In genomic region chr7:112298871-112299422, GRCm38 (mm10) we compare ENCODE assay signal across 10 mouse cellular contexts.
DNase-seq lines count a peak whose midpoint lies in the region; ATAC-seq and TF ChIP-seq lines count a peak whose summit lies in the region.
"Had no signal": no experiment of that assay in that cellular context is flagged by ENCODE, and none has a peak within 500 bp of the region (broad histone marks: within the 10 kb centered on the region; RNA-seq: fewer than 3 reads in every experiment).

No protein-coding gene starts in this region.

- peak; percentile 40 for DNase-seq in kidney, adult 2 months
- DNase-seq in kidney, adult 9 months, result no peak
- DNase-seq in Patski (ENCODE audit: low read depth, low spot score), result no peak
- peak; percentile 68 to 69 for DNase-seq in heart, postnatal 10 days
- DNase-seq in lung, postnatal 0 days (ENCODE audit: low spot score), result no peak
- DNase-seq in thymus, postnatal 25 days, result no peak
- no peak for DNase-seq in retina, embryonic 14.5 days (ENCODE audit: low spot score)
- no peak for DNase-seq in right cerebral cortex, postnatal 14 days
- DNase-seq: thymus, adult 18-20 months had no signal

- no peak overlapping the region for H3K27ac ChIP-seq in kidney, adult 2 months (ENCODE audit: insufficient read depth, low read depth, low read length)
- peak overlapping the region; percentile 55 for H3K27ac ChIP-seq in lung, postnatal 0 days (ENCODE audit: low read length)
- H3K27ac ChIP-seq: embryonic facial prominence, embryonic 12.5 days had no signal

- WGBS in kidney, adult 2 months, result 60% methylated on average over 3 of the region's 3 CpGs
- 46% methylated on average over 3 of the region's 3 CpGs for WGBS in lung, postnatal 0 days

- peak; percentile 27 for ATAC-seq in Patski
- ATAC-seq in lung, postnatal 0 days, result peak; percentile 12; the same call in 1 of the 2 replicates

- intact Hi-C loops in heart, postnatal 10 days (cut with DNase I), result loop anchor here (2.0 to 5.0 kb wide), 2 partner anchors 20 to 72 kb away; partner anchors contain the start of gene Mical2

- peak; percentile 77 for TF ChIP-seq EP300 in lung, postnatal 0 days (IDR thresholded peaks at IDR 0.05)

- TF ChIP-seq CTCF in kidney, adult 2 months (conservative IDR thresholded peaks at IDR 0.05; ENCODE audit: insufficient read depth, insufficient read length, low read depth, low read length), result no peak
- no peak for TF ChIP-seq CTCF in Patski (IDR thresholded peaks at IDR 0.05)
- no peak for TF ChIP-seq CTCF in lung, postnatal 0 days (IDR thresholded peaks at IDR 0.05)

- CTCF ChIA-PET in Patski (lab: Charles Lee), result interaction anchor here (1.0 to 1.4 kb wide), 3 partner anchors 23 to 72 kb away, joined by 3 to 4 read pairs (median 4); no protein-coding TSS in a partner anchor

- no peak overlapping the region for H3K4me2 ChIP-seq in lung, postnatal 0 days (replicated peaks; ENCODE audit: low read depth, low read length)
- H3K4me2 ChIP-seq: embryonic facial prominence, embryonic 12.5 days had no signal

- H3K36me3 ChIP-seq in kidney, adult 2 months (ENCODE audit: control insufficient read depth, insufficient read depth, low read length), result no peaks in the 10 kb centered on the region
- no peaks in the 10 kb centered on the region for H3K36me3 ChIP-seq in lung, postnatal 0 days (ENCODE audit: insufficient read depth, low read length)
- H3K36me3 ChIP-seq: embryonic facial prominence, embryonic 12.5 days had no signal

- H3K9ac ChIP-seq in lung, postnatal 0 days (replicated peaks; ENCODE audit: low read depth), result no peak overlapping the region
- H3K9ac ChIP-seq: embryonic facial prominence, embryonic 12.5 days had no signal

- no peak overlapping the region for H3K4me3 ChIP-seq in kidney, adult 2 months (ENCODE audit: insufficient read depth, low read depth, low read length)
- H3K4me3 ChIP-seq in lung, postnatal 0 days (ENCODE audit: low read depth, low read length), result no peak overlapping the region
- H3K4me3 ChIP-seq: embryonic facial prominence, embryonic 12.5 days had no signal

- in situ Hi-C loops in Patski (cut with MboI; ENCODE audit: low pct_unique_long_range_greater_than_20kb), result no loop called here

- peaks cover 5% of the 10 kb centered on the region; the same call in 1 of the 2 replicates for H3K4me1 ChIP-seq in kidney, adult 2 months (ENCODE audit: control insufficient read depth, insufficient read depth, low read length)
- H3K4me1 ChIP-seq in lung, postnatal 0 days (ENCODE audit: insufficient read depth, low read depth, low read length), result peaks cover 26% of the 10 kb centered on the region
- H3K4me1 ChIP-seq: embryonic facial prominence, embryonic 12.5 days had no signal

- POLR2A ChIA-PET in Patski (lab: Charles Lee), result interaction anchor here (1.0 to 2.5 kb wide), 7 partner anchors 9 to 96 kb away, joined by 3 to 8 read pairs (median 3); partner anchors contain the start of gene Mical2

- no peaks in the 10 kb centered on the region for H3K27me3 ChIP-seq in kidney, adult 2 months (replicated peaks; ENCODE audit: control insufficient read depth, insufficient read depth, low read length)
- H3K27me3 ChIP-seq in Patski, result no peaks in the 10 kb centered on the region
- H3K27me3 ChIP-seq in lung, postnatal 0 days (replicated peaks; ENCODE audit: insufficient read depth, low read length), result no peaks in the 10 kb centered on the region

- H3K9me3 ChIP-seq in lung, postnatal 0 days (ENCODE audit: low read length), result no peaks in the 10 kb centered on the region
- H3K9me3 ChIP-seq: embryonic facial prominence, embryonic 12.5 days had no signal

- TF ChIP-seq POLR2A in kidney, adult 2 months (IDR thresholded peaks at IDR 0.05; ENCODE audit: low read depth, low read length), result no peak

Comparison
In these comparisons a context has a peak if more than half of its experiments do, and no peak if none do; other contexts are left out.
1. DNase-seq: peak in kidney, adult 2 months (single experiment) and heart, postnatal 10 days (2 of 2); none in kidney, adult 9 months (single experiment), Patski (single experiment), lung, postnatal 0 days (single experiment), thymus, postnatal 25 days (single experiment), retina, embryonic 14.5 days (single experiment) and right cerebral cortex, postnatal 14 days (single experiment).